Mouse (Mus musculus) right cerebral cortex, postnatal 25 days (tissue): Measurements from ENCODE around the gene Nisch.

Experiments used
- DNase-seq: peaks from one replicate; pipeline ENCODE4 v3.0.0; 2022

Nisch gene

DNA sequence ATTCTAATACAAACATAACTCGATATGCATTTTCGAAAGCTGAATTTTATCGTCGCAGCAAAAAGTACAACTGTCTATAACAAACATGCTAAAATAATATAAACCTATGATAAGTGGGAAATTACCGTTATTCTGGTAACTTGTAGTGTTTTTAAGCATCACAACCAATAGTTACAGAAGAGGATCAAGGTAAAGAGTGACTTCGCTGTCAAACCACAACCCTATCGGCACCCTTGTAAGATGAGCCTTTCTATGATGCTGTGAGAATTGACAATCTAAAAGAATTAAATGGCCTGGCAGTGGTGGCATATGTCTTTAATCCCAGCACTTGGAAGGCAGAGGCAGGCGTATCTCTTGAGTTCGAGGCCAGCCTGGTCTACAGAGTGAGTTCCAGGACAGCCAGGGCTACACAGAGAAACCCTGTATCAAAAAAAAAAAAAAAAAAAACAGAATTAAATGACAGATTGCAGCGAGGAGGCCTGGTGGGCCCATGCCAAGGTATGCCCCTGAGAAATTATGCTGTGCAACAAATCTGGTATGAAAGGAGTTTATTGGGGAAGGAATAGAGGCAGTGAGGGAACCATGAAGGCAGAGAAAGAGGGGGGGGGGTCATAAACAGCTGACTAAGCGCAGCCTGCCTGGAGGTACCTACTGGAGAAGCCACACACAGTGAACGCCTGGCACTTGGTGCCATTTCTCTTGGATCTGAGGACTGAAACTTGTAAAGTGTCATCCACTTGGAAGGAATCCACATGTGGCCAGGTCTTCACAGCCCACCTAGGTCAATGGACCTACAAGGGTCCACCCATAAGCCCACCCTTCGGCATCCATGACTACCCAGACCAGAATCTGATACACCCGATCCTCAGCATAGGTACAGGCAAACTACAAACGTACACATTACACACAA is 87.2 kb downstream of the Nisch start:
- no peak for DNase-seq

DNA sequence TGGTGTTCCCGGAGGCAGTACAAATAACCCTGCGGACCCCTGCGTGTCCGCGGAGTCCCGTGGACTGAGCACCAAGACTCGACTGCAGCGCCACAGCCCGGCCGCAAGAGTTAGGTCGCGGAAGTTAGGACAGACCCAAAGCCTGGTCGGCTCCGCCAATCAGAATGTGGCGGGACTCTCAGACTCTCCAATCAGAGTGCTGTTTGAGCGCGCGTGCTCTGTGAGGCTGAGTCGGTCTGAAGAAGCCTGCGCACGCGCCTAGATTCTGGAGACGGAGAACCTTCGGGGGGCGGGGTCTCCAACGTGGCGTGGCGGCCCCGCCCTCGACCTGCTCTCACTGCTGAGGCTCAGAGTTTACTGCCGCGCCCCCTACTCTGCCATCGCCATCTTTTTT is 87.9 kb downstream of the Nisch start, which contains the start of gene Smim4:
TSS of gene Smim4 (minus strand) at position 131 of the 394 bp plus-strand sequence.
- DNase-seq, result peak; percentile 97

- DNase-seq, result peak; percentile 19
These were observed 88.5 kb downstream of the Nisch start for GRCm38 (mm10) chr14:31128101-31128825.

- no peak for DNase-seq
These were observed 89.9 kb downstream of the Nisch start for GRCm38 (mm10) chr14:31126826-31127225.

DNA sequence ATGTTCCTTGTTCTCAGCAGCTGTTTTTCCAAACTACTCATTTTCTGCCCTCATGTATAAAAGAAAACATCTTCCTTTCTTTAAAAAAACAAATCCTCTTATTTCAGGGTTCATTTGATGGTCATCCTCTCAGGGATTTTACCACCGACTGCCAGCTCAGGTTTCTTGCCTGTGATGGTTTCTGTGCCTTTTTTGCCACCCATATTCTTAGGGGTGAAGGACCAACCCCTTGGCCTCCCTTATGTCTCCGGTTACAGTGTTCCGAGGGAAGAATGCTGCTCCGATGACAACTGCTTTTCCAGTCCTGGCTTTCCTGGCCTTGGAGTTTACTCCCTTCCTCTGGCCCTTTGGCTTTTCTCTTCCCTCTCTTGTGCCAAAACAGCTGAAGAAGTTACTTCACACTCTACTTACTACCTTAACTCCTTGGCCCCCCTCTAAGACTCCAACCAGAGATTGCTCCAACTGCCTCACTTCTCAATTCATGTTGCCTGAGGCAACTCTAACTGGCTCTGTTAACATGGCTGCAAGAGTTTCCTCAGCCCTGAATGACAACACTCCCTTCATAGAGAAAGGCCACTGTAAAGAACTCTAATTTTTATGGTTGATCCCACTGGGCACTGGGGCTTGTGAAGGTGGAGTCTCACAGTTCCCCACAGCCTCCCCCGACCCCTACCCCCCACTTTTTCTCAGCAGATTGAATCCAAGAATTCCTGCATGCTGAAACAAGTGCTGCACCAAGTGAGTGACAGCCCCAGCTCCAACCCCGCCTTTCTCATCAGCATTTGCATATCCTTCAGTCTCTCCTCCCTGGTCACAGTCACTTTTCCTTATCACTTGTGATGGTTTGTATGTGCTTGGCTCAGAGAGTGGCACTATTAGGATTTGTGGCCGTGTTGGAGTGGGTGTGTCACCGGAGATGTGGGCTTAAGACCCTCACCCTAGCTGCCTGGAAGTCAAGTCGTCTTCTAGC is 91.4 kb downstream of the Nisch start:
- DNase-seq, result no peak
